Mouse (Mus musculus) right cerebral cortex, adult 18-20 months (tissue): ENCODE results near the gene Prkca.

Experiments used
- DNase-seq: peaks from one replicate; pipeline ENCODE4 v3.0.0; 2022; ENCODE audit warnings: mixed read lengths

The Prkca gene

DNA sequence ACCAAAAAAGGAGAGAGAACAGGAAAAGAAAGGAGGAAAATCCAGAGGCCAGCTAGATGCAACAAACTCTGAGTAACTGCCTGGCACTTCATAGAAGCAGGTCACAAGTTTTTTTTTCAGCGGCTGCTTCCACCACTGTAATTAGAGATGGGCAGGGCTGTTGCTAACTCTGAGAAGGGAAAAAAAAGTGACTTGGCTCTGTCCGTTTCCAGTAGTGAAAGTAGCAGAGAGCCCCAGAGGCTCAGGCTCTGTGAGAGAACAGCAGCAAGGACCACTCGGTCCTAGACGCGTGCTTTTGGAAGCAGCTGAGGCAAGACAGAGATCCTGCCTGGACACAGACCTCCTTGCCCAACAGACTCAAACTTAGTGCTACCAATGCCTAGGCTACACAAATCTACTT, 7.3 kb downstream of the Prkca start:
- no peak for DNase-seq

DNA sequence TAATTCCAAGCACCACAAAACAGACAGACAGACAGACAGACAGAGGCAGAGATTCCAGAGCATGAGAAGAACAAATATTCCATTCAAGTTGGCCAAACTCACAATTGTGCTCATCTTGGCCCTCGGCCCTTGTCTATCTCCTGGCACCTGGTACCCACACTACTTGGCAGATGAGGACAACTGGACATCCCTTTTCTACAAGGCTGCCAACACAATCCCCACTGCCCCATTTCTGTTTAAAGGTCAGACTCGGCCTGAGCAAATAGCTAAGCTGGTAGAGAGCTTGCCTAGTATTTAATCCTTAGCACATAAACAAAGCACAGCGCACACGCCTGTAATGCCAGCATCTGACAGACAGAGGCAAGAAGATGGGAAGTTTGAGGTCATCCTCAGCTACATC, 8.2 kb downstream of the Prkca start:
- no peak for DNase-seq

DNA sequence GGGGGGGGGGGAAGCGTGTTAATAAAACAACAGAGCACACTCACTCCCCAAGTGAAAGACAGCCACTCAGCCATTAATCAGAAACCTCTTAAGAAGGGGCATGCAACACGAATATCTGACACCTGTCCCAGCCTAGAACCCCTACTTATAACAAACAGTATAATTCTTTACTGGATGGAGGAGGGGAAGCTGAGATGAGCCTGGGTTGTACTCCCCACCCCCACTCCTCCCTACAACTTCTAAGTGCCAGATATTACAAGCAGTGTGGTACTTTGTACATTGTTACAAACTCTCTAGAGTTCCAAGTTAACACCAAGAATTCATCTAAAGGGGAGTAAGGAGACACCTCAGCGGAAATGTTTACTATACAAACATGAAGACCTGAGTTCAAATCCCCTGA, 9.1 kb downstream of the Prkca start:
- no peak for DNase-seq

DNA sequence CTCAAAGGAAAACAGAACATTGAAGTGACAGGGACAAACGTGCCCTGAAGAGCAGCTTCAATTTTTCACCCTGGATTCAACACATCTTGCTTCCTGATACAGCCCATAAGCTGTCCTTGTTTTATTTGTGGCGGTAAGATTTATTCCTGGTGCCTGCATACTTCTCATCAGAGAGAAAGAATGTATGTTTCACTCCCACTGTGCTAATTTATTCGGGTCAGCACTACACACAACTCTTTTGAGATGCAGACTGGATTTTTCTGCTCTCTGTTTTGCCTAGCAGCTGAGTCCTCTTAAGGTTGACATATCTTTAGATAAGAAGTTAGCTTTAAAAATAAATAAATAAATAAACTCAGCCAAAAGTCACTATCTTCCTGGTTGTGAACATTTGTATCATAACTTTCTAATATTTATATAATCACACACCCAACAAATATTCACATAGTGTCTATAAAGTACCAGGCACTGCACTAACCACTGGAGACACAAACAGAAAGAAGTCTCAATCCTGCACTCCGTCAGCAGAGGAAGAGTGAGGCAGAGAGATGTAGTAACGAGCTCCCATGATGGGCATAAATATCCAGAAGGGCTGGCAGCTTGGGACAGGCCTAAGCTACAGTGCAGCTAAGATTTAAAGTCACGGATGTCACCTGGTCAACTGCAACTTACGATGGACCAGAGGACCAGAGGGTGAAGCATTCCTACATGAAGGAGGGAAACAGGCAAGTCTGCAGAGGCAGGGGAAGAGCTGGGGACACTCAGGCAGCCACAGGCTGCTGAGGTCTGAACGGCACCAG, 9.9 kb downstream of the Prkca start:
- no peak for DNase-seq

DNA sequence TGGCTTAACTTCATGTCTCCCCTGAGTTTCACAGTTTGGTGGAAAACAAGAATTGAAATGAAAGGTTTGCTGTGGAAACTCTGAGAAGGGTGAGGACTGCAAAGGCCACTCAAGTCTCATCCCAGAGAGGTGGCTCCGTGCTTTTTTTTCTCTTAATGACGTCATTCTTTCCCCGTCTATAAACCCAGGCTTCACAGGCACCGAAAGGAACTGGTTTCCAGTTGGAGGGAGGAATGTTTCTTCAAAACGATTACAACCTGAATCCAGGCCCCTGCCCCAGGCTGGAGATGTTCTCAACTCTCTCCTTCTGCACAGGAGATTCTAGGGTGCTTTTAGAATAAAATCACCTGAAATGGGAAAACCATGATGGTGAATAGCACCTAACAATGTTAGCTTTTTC, 10.7 kb downstream of the Prkca start:
- DNase-seq = no peak

DNA sequence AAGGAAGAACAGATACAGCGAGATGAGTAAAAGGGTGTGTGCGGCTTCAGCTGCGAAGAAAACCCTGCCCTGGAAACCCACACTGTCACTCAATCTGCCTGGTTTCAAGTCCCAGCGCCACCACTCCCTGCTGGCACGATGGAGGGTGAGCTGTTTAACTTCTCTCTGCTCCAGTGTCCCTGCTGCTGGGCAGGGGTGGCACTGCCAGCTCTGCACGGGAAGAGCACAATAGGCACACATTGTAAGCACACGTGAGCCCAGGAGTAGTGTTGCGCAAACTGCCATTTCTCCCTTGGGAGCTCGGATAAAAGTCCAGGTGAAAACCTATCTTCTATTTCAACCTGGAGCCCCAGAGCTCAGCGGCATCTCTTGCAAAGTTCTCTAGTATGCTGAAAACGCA, 12.9 kb downstream of the Prkca start:
- no peak for DNase-seq

DNA sequence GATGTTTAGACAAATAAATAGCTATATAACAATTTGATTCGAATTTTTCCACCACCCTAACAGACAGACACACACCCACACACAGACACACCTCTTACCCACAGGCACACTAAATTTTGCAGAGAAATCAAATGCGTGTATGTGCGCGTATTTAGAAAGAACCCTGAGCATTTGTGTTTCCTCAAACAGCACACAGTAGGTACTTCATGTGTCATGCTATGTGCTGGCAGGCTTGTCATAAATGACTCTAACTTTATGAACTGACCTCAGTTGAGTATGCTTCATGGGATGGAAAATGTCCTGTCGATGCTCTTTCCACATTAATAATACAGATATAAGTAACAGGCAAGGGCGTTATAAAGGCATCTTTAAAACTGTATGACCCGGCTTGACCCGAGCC, 17.8 kb downstream of the Prkca start:
- no peak for DNase-seq

DNA sequence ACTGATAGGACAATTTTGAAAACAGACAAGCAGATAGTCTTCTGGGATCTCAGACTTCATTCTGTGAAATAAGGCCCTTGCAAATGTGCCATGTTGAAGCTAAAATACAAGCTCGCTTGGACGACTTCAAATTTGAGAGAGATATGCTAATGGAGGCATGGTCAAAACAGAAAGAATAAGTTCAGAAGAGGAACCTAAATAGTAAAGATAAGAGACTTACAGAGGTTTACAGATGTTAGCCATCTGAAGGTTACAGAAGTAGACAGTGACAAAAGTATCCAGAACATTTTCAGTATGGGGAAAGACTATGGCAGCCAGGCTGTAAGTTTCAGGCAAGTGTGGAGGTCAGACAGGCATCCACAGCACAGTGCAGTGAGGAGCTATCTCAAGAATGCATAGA, 21.6 kb downstream of the Prkca start:
- DNase-seq = no peak

DNA sequence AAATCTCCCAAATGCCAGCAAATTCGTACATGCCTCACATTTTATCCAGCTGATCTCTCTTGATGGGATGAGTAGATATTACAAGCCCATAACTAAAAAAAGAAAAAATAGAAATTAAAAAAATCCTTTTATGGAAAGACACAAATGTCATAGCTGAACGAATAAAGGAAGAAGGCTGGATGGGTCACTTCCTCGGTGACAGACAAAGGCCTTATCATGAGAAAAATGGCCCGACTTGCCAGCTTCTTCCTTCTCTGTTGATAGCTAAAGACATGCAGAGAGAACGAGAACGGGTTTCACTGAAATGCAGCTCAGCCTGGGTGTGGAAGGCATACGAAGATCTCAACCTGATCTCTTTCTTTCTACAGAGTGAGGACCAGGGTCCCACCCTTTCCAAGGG, 23.2 kb downstream of the Prkca start:
- no peak for DNase-seq

DNA sequence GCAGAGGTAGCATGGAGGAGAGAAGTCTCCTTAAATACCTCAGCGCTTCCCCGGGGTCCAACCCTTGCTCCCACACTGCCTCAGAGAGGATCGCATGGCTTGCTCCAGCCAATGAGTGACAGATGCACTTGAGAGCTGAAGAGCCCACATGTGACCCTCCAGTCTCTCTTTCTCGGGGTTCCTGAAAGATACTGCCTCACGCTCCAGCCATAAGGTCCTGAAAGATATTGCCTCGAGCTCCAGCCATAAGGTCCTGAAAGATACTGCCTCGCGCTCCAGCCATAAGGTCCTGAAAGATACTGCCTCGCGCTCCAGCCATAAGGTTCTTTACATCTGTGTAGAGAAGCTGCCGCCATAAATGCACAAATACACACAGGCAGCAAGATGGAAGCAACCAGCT, 24.6 kb downstream of the Prkca start:
- DNase-seq = no peak

DNA sequence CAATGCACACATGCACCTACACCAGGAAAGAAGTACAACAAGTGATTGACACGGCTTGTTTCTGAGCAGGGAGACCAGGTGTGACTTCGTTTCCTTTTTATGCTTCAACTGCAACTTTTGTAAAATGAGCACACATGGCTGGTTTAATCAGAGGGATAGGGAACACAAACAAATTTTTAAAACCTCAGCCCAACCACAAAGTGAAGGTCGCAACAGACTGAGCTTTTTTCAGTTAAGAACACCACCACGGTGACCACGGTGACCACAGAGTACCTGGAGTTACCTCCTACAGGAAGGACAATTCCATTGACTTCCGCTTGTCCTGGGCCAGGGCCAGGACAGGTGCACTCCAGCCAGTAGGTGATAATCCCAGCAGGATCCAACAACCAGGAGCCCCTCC, 25.9 kb downstream of the Prkca start:
- no peak for DNase-seq

DNA sequence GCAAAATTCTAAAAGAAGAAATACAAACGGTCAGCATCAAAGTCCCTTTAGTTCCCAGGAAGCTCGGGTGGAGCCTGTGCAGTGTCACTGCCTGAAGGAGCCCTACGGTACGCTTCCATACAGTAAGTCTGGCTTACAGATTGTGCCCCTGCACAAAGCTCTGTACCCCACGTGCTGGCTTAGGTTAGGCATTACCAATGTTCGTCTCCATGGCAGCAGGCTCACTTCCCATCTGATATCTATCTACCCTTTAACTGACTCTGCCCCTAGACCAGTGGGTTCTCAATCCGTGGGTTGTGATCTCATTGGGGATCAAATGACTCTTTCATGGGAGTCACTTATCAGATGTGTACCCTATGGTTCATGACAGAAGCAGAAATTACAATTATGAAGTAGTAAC, 28.0 kb downstream of the Prkca start:
- no peak for DNase-seq

DNA sequence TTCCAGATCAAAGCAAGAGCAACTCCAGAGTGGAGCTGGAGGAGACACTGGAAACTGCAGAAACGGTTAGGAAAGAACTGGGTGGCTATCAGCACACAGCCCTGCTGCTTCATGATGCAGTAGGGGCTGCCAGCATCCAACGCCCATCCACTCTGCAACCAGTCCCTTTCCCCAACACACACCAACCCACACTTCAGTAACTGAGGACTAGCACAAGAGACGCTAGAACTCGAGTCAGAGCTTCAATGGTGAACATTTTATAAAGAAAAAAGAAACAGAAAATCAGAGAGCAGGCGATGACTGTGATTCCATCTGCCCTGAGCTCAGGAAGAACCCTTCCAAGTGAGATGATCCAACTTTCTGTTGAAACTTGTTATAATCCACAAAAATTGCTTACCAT, 31.2 kb downstream of the Prkca start:
- DNase-seq = peak; percentile 35

DNA sequence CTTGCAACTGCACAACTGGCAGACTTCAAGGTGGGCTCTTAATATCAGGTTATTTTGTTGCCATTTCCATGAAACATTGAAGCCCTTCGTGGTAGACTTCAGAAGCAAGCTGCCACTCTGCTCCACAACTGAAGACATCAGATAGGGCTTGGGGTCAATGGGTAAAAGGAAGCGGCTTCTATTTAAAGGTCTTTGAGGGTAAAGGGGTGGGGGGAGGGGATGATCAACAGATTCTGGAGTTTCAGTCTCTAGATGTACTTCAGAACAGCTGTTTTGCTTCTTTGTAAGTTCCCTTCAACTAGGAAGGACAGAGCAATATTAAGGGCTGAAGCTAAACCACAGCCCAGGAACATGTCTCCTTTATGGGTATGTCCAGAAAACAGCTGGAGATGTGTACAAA, 31.8 kb downstream of the Prkca start:
- DNase-seq = no peak

DNA sequence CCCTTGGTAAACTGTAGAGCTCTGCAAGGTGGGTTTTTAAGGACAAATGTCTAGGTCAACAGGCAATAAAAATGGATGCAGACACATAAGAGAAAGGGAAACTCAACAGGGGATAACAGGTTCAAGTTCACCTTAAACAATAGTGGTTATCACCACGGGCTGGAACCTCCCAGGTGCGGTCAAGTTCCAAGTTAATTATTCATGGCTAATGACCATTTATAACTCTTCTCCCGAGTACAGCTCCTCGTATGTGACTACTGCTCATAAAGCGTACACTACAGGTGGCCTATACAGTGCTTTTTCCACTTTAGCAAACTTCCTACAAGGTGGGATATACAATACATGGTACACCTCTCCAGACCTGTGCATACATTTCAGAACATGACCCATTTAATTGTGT, 33.9 kb downstream of the Prkca start:
- no peak for DNase-seq

DNA sequence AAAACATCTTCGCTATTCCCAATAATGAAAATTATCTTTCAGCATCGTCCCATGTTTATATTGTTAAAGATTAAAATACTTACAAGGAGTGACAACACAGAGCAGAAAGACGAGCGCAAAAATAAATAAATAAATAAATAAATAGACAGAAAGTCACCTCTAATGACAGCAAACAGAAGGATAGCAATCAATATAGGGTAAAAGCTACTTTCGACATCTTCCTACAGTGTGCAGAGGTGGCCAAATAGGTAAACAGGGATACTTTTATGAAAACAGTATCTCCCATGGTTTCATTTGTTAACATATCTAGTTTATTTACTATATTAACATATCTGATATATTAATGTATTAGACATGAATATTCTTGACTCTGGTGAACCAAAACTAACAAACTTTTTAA, 35.5 kb downstream of the Prkca start:
- no peak for DNase-seq

DNA sequence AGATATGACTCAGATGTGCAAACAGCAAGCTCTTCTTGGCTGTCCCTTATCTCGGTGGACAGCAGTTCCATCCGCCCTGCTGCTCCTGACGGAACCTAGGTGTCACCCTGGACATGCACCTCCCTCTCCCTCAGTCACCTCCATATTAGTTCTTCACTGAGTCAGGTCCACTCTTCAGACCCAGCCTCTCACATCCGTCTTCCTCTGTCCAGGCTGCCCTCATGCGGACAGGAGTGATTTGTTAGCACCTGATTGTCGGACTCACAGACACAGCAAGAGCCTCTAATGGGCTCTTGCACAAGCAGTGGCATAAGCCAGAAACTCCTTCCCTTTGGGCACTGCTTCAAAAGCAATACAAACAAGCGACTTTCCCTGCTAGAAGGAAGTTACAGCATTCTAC, 36.5 kb downstream of the Prkca start:
- no peak for DNase-seq

DNA sequence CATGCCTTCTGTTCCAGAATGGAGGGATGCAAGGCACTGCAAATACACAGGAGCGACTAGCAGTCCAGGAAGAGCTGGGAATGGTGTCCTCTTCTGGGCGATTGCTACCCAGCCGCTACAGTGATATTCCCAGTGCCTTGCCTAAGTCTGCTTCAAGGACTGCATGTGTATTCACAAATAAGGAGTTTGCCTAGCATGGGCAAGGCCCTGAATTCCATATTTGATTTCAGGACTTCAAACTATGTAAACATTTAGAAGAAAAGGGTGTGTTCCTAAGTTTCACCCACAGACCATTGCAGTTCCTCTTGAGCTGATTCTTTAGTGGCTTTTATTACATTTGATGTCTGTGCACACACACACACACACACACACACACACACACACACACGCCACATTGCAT, 39.9 kb downstream of the Prkca start:
- DNase-seq = no peak

DNA sequence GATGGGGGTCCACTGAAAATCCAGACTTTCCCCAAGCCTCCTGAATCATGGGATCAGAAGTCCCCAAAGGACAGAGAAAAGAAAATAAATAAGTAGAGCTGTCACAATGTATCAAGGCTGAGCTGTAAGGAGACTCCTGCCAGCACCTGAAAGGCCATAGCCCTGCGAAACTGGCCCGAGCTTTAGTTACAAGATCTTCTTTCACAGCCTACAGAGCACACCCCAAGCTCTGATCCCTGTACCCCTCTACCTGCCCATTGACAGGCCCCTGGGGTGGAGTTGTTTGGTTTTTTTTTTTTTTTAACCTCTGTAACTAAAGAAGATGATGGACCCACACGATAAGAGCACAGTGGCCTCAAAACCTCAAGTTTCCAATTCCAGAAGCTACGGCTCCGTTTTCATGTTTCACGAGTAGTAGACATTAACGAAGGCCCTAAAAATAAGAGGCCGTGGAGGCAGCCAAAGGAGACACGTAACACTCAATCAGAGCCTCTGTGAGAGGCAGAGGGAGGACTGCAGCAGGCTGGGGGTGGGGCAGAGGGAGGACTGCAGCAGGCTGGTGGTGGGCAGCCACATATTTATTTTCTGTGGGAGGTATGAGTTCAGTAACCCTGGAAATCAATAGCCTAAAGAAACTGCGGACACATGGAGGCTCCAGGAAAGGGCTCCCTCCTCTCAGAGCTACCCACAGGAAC, 41.8 kb downstream of the Prkca start:
- DNase-seq = no peak

DNA sequence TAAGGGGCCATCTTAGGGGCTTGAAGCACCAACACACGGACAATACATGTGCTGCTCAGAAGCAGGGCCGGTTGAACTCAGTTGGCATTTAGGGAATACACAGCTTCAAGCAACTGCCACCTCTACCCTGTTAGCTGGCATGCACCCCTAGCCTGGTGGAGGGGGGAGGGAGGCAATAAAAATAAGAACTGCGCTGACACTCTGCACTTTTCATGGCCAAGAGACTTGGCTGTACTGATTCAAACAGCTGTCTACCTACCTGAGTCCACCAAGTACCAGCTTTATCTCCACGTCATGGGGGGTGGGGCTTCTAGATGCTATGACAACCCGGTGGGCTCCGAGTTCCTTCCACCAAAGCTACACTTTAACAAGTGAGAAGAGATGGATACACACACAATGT, 42.7 kb downstream of the Prkca start:
- DNase-seq = no peak

DNA sequence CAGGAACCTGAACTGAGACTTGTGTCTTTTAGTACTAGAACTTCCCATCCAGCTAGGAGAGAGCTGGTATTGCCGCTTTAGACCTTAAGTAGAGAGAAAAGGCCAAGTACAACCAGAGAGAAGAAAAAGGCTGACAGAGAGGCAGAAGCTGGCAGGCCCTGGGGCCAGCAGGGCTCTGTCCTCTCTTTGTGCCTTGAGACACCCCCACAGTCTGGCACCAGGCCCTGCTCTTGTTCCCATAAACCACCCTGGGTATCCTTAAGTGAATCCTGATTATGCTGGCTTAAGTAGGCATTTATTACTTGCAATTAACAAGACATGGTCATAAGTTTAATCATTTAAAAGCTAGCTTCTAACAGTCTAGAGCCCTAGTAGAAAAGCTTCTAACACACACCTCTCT, 43.3 kb downstream of the Prkca start:
- no peak for DNase-seq

DNA sequence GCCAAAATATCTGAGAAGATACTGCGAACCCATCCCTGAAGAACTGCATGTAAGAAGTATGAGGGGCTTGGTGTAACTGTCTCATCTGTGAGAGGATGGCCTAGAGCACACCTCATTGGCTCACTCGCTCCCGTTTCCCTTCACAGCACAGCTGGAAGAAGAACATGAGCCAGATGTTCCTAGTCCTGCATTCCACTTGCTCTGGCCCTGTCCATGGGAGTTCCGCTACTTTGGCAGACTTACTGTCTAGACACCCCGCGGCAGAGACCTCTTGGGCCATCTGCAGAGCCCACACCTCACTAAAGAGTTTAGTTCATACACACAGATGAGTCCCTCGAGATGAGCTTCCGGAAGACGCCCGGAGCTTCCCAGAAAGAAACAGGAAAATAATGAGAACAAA, 43.8 kb downstream of the Prkca start:
- no peak for DNase-seq

DNA sequence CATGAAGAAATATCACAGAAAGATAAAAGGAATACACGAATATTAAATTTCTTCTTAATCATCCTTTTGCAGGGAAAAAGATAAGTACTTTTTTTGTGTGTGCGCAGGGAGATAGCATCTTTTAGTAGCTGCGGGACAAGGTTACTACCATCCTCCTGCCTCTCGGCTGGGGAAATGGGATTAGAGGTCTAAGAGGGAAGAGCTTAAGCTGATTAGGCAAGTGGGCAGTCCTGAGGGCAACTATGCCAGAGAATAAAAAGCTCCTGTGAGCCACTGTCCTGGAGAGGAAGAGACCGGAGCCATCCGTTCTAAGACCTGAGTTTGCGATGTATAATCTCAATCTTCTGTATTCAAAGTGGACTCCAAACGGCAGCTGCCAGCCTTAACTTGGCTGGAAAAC, 45.8 kb downstream of the Prkca start:
- no peak for DNase-seq

DNA sequence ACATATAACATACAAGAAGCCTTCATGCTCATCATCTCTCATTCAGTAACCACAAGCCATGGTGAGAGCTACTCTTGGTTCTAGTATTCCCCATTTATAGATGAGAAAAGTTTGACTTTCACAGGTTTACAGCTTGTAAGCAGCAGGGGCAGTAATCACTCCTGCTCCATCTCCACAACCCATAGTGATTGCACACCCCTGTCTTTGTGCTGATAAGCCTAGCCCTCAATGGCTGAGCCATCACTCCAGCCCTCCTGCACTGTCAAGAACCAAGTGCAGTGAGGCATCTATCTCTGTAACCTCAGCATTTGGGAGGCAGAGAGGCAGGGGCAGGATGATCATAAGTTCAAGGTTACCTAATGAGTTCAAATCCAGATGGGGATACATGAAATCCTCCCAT, 48.4 kb downstream of the Prkca start:
- no peak for DNase-seq

DNA sequence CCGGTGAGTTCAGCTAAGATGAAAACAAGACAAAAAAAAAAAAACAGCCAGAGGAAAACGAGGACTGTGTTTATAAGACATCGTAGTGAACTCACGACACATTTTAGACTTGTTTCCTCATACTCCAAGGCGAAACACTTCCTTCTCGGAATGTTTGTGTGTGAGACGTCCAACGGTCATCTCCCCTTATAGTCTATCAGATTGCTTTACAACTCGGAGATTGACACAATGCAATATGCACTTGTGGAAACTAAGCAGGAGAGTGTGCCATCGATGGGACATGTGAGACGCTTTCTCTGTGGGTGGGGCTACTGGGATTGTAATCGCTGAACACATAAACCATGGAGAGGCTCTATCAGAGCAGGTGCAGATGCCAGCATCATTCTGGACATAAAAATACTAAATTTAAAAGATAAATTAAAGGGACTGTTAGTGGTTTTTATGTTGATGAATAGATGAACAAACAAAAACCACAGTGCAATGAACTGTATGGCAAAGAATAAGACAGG, 49.4 kb downstream of the Prkca start:
- DNase-seq = no peak
